Mouse (Mus musculus): Measurements from ENCODE around the gene Fcna. TPM values are rescaled to one million over a fixed set of nuclear protein-coding genes. Genes with fewer than 3 reads are reported as not detected.

Gene Fcna
- total RNA-seq, 1 experiment, result not detected

GRCm38 (mm10) chr2:25580621-25581101 lies 47.2 kb downstream of the Fcna start:
- no peak overlapping the region for H3K4me3 ChIP-seq (ENCODE audit: insufficient read depth in 1 of 2, low read depth in 1 of 2, low read length in 2 of 2, poor library complexity in 1 of 2, severe bottlenecking in 1 of 2)
- peaks cover 0 to 35% of the 10 kb centered on the region in 2 experiments; a peak in 2 of 4 replicates for H3K4me1 ChIP-seq (ENCODE audit: control insufficient read depth in 2 of 2, insufficient read depth in 2 of 2, low read length in 2 of 2, poor library complexity in 1 of 2)

DNA sequence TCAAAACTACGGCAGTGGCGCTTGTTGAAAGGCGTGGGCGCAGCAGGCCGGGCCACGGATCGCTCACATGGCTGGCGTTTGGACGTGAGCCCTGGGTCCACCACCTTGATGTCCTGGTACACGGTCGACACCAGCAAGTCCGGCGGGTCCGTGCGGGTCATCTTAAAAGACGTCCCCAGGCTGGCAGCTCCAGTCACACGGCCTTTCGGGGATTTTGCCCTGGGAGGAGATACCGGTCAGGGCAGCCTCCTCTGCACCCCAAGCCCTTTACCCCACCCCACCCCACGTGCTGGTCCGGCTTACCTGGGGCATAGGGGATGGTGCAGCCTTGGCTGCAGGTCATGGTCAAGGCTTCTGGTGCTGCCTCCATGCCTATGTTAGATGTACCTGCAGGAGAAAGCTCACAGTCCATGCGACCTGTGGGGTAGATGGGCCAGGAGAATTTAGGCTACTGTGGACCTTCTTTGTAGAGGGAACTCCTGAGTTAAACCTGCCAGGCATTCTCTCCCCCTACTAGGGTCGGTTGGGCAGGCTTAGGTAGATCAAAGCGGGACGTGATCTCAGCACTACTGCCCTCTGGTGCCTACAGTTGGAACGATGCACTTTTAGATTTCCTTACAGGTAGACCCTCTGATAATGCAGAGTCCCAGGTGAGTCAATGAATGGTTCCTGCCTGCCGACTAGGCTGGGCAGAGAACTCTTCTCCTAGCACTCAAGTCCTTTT lies 47.9 kb downstream of the Fcna start:
- peak overlapping the region; percentile 28; the same call in 1 of the 2 replicates for H3K9ac ChIP-seq (ENCODE audit: insufficient read depth, low read depth, low read length, poor library complexity, severe bottlenecking)
- no peaks in the 10 kb centered on the region for H3K9me3 ChIP-seq (ENCODE audit: control insufficient read depth, insufficient read depth, low read depth, low read length)
- H3K36me3 ChIP-seq (ENCODE audit: control insufficient read depth, insufficient read depth, low read length, poor library complexity, severe bottlenecking), result peaks cover 7% of the 10 kb centered on the region; the same call in 1 of the 2 replicates
- peak overlapping the region; percentile 25 to 43 for H3K4me3 ChIP-seq (ENCODE audit: insufficient read depth in 1 of 2, low read depth in 1 of 2, low read length in 2 of 2, poor library complexity in 1 of 2, severe bottlenecking in 1 of 2)
- no peak for TF ChIP-seq ZNF384 (IDR thresholded peaks at IDR 0.05; ENCODE audit: low read depth, low read length)
- 0 out of 2 replicates have a peak, but pooled peaks have one; percentile 9 for TF ChIP-seq ZC3H11A (IDR thresholded peaks at IDR 0.05; ENCODE audit: borderline replicate concordance, low read depth, low read length)
- peaks cover 0 to 37% of the 10 kb centered on the region in 2 experiments; a peak in 2 of 4 replicates for H3K4me1 ChIP-seq (ENCODE audit: control insufficient read depth in 2 of 2, insufficient read depth in 2 of 2, low read length in 2 of 2, poor library complexity in 1 of 2)
- in situ Hi-C loops (cut with MboI; ENCODE audit: low sequenced_read_pairs in 2 of 2, unreplicated experiment in 2 of 2), result no loop called here
- H3K27ac ChIP-seq (ENCODE audit: insufficient read depth, low read depth, low read length, poor library complexity, severe bottlenecking), result no peak overlapping the region
- DNase-seq (ENCODE audit: low read depth, low spot score), result peak; percentile 78

More at GRCm38 (mm10) chr2:25580621-25581101, 47.2 kb downstream of the Fcna start:
- in situ Hi-C loops (cut with MboI; ENCODE audit: low sequenced_read_pairs in 2 of 2, unreplicated experiment in 2 of 2), result no loop called here
- Histone ChIP-seq H3K9me3 (ENCODE audit: control insufficient read depth, insufficient read depth, low read depth, low read length) (no peaks in the 10 kb centered on the region), H3K9ac (ENCODE audit: insufficient read depth, low read depth, low read length, poor library complexity, severe bottlenecking) (no peak overlapping the region), H3K36me3 (ENCODE audit: control insufficient read depth, insufficient read depth, low read length, poor library complexity, severe bottlenecking) (peaks cover 14% of the 10 kb centered on the region; the same call in 1 of the 2 replicates), H3K27ac (ENCODE audit: insufficient read depth, low read depth, low read length, poor library complexity, severe bottlenecking) (no peak overlapping the region)
- DNase-seq (ENCODE audit: low read depth, low spot score), result no peak
- no peak for TF ChIP-seq ZNF384 (IDR thresholded peaks at IDR 0.05; ENCODE audit: low read depth, low read length)
- TF ChIP-seq MAFK (IDR thresholded peaks at IDR 0.05; ENCODE audit: insufficient read depth, low read depth, low read length), result no peak

DNA sequence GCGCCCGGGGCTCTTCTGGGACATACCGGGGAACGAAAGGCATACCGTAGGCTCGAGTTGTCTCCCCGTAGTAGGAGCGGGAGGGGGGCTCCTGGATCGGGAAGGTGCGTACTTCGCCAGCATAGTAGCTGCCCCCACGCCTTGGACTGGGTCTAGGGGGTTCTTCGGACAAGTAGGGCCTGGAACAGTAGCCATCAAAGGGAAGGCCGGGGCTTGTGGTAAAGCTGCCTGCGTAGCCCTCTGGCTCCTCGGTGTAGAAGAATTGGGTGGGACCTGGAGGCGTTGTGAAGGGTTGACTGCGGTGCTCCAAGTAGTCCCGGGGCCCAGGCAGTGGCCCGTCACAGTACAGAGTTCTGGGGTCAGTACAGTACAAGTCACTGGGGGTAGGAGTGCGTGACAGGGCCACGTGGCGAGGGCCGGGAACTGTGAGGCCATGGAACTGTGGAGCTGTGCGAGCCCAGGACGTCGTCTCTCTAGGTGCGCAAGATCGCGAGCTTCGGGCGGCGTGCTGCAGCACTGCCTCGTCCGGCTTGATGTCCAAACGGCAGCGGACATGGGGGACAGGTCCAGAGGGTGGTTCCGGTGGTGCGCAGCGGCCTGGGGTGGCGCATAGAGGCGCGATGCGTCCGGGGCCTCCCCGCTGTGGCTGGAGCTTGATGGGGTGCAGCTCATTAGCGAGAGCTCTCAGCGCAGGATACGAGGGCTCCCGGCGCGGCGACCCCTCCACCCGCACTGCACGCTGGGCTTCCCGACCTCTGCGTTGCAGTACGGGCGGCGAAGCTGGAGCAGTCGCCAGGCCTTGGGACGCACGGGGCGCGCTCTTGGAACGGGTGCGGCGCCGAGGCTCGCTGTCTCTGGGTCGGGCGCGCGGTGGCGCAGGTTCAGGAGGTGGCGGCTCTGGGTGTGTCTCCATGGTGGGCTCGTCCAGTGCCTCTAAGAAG lies 48.8 kb downstream of the Fcna start:
- TF ChIP-seq MAFK (IDR thresholded peaks at IDR 0.05; ENCODE audit: insufficient read depth, low read depth, low read length) (no peak), ZC3H11A (IDR thresholded peaks at IDR 0.05; ENCODE audit: borderline replicate concordance, low read depth, low read length) (no peak), HCFC1 (IDR thresholded peaks at IDR 0.05; ENCODE audit: borderline replicate concordance, insufficient read depth, low read length) (no peak), CHD2 (IDR thresholded peaks at IDR 0.05; ENCODE audit: low read depth, low read length) (no peak), ZNF384 (IDR thresholded peaks at IDR 0.05; ENCODE audit: low read depth, low read length) (no peak)
- 0 out of 2 replicates have a peak overlapping the region, but pooled peaks have one; percentile 28 for H3K9ac ChIP-seq (ENCODE audit: insufficient read depth, low read depth, low read length, poor library complexity, severe bottlenecking)
- H3K36me3 ChIP-seq (ENCODE audit: control insufficient read depth, insufficient read depth, low read length, poor library complexity, severe bottlenecking), result peaks cover 7% of the 10 kb centered on the region; the same call in 1 of the 2 replicates
- no peak for DNase-seq (ENCODE audit: low read depth, low spot score)
- H3K9me3 ChIP-seq (ENCODE audit: control insufficient read depth, insufficient read depth, low read depth, low read length), result no peaks in the 10 kb centered on the region
- peaks cover 0 to 39% of the 10 kb centered on the region in 2 experiments; a peak in 2 of 4 replicates for H3K4me1 ChIP-seq (ENCODE audit: control insufficient read depth in 2 of 2, insufficient read depth in 2 of 2, low read length in 2 of 2, poor library complexity in 1 of 2)
- no peak overlapping the region for H3K27ac ChIP-seq (ENCODE audit: insufficient read depth, low read depth, low read length, poor library complexity, severe bottlenecking)
- peak overlapping the region; percentile 25 to 43; a peak in 3 of 4 replicates for H3K4me3 ChIP-seq (ENCODE audit: insufficient read depth in 1 of 2, low read depth in 1 of 2, low read length in 2 of 2, poor library complexity in 1 of 2, severe bottlenecking in 1 of 2)
- in situ Hi-C loops (cut with MboI; ENCODE audit: low sequenced_read_pairs in 2 of 2, unreplicated experiment in 2 of 2), result no loop called here

DNA sequence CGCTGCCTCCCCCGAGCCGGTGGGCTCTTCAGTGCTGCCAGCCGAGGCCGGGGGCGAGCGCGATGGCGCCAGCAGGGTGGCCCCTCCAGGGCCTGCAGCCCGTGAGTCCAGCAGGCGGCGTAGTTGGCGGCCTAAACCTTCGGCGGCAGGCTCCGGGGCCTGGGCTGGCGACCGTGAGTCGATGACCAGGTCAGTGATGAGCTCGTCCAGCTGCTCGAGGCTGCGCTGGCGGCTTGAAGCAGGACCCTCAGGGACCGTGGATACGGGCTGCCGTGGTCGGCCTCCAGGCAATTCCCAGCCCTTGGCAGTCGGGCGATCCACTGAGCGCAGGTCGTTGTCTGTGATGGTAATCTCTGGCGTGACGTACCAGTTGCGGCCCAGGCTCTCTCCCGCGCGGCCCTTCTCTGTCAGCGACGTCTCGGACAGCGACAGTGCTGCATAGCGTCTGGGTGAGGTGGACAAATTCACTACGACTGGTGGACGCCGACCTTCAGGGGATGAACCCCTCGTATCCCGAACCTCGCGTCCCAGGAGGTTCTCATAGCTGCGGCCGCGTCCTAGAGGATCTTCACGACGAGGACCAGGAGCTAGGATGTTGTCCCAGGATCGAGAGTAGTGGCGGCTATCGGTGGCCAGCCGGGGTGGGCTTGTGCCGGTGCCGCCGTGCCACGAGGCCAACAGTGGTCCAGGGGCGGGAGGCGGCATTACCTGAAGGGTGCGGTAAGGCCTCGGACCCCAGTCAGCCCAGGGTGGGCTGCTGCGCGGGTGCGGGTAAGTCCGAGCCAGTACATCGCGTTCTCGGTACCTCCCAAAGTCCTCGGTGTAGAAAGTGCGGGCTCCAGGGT lies 49.7 kb downstream of the Fcna start:
- peak overlapping the region; percentile 13; the same call in 1 of the 2 replicates for H3K9ac ChIP-seq (ENCODE audit: insufficient read depth, low read depth, low read length, poor library complexity, severe bottlenecking)
- in situ Hi-C loops (cut with MboI; ENCODE audit: low sequenced_read_pairs in 2 of 2, unreplicated experiment in 2 of 2), result no loop called here
- DNase-seq (ENCODE audit: low read depth, low spot score), result no peak

More for the DNA sequence above, 49.7 kb downstream of the Fcna start:
- Histone ChIP-seq H3K9me3 (ENCODE audit: control insufficient read depth, insufficient read depth, low read depth, low read length) (no peaks in the 10 kb centered on the region), H3K36me3 (ENCODE audit: control insufficient read depth, insufficient read depth, low read length, poor library complexity, severe bottlenecking) (peaks cover 3% of the 10 kb centered on the region; the same call in 1 of the 2 replicates), H3K4me3 (ENCODE audit: insufficient read depth in 1 of 2, low read depth in 1 of 2, low read length in 2 of 2, poor library complexity in 1 of 2, severe bottlenecking in 1 of 2) (peak overlapping the region; percentile 22 to 34; a peak in 2 of 4 replicates), H3K27ac (ENCODE audit: insufficient read depth, low read depth, low read length, poor library complexity, severe bottlenecking) (no peak overlapping the region), H3K4me1 (ENCODE audit: control insufficient read depth in 2 of 2, insufficient read depth in 2 of 2, low read length in 2 of 2, poor library complexity in 1 of 2) (peaks cover 0 to 36% of the 10 kb centered on the region in 2 experiments; a peak in 2 of 4 replicates)
- TF ChIP-seq CHD2 (IDR thresholded peaks at IDR 0.05; ENCODE audit: low read depth, low read length) (no peak), HCFC1 (IDR thresholded peaks at IDR 0.05; ENCODE audit: borderline replicate concordance, insufficient read depth, low read length) (no peak), MAFK (IDR thresholded peaks at IDR 0.05; ENCODE audit: insufficient read depth, low read depth, low read length) (no peak), ZC3H11A (IDR thresholded peaks at IDR 0.05; ENCODE audit: borderline replicate concordance, low read depth, low read length) (no peak), ZNF384 (IDR thresholded peaks at IDR 0.05; ENCODE audit: low read depth, low read length) (no peak)
